Mouse (Mus musculus) skeletal muscle tissue, adult 2 months (tissue): Measurements from ENCODE around the gene Tppp.
"Not testable (repeated sequence)": the region's sequence is repeated elsewhere in the genome, so short reads cannot be mapped to it uniquely, and the experiment has no call there.

Experiments used
- DNase-seq: peaks from one replicate; pipeline ENCODE4 v3.0.0-alpha.2; 2012; ENCODE audit warnings: low read depth, low spot score

Gene Tppp

GRCm38 (mm10) chr13:74008948-74009718 is at the start of gene Tppp:
Gene Tppp, plus strand, starts transcription at chr13:74009407.
- DNase-seq = peak; percentile 88

GRCm38 (mm10) chr13:73960117-73960652 is 49.0 kb upstream of the Tppp start:
- DNase-seq = no peak

DNA sequence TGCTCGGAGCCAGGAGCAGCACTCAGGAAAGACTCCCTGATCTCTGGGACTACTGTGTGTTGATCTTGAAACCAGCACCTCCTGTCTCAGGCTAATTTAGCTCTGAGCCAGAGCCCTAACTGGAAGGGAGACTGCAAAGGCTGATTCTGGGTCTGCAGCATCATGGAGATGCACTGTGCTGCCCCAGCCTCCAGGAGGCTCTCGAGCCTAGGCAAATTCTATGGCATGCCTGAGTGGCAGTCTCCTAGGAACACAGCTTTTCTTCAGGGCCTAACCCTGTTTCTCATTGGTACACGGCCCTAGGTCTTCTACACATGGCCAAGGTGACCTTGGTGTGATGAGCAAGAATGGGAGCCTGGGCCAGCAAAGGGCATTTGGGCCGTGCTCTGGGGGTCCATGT is 48.0 kb upstream of the Tppp start:
- DNase-seq = no peak

- no peak for DNase-seq
Measured at GRCm38 (mm10) chr13:73963551-73963950, 45.7 kb upstream of the Tppp start, which contains the start of gene Zdhhc11. Gene Zdhhc11, plus strand, starts transcription at chr13:73963851.

DNA sequence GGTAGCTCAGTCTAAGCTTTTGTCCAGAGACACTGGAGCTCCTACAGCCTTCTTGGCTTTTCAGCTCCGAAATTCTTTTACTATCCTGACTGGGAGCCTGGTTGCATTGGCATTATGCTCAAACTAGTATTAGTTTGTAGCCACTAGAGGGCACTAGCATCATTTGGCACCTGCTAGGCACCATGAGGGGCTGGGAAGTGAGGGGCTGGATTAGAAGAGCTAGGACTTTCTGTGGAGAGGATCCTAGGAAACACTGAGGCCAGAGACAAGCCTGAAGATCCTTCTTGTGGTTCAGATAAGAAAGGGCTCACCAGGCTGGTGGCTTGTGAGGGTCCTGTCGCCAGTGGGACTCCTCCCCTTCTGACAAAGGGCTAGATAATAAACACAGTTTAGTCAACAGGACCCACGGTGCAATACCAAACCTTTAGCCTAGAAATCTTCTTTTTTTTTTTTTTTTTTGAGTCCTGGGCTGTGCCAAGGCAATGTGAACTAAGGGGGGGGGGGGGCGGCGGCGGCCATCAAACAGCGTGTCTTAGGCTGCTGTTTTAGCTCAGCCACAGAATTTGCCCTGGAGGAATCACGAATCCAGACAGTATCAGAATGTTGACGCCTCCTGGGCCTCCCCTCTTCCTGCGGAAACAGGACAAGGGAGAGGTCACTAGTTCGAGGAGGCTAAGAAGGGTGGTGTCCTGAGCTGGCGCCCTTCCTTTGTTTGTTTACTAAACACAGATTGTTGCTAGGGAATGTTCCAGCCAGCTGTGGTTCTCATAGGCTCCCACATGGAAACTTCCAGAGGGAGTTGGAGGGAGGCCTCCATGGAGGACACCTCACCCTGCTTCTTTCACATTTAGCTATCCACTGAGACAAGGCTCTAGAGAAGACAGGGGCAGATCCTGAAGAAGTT is 38.4 kb upstream of the Tppp start:
- peak; percentile 87 for DNase-seq

- DNase-seq = no peak
Measured at GRCm38 (mm10) chr13:73974523-73974922, 34.7 kb upstream of the Tppp start.

GRCm38 (mm10) chr13:73976935-73977334 is 32.3 kb upstream of the Tppp start:
- no peak for DNase-seq

GRCm38 (mm10) chr13:73990325-73990724 is 18.9 kb upstream of the Tppp start:
- DNase-seq = no peak

DNA sequence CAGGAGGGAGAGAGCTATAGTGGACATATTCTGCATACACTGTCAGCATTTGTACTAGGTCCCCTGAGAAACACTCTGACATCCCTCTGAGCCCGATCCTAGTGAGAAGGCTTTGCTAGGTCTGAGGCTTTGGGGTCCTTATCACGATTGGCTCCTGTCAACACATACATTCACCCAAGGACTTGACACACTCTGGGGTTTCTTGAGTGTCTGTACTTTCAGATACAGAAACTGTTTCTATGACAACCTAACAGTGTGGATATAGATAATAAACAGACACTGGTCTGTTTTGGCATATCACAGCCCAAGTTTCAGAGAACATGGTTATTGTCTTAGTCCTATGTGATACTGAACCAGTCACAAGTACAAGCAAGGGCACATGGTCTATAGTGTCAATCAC is 18.4 kb upstream of the Tppp start:
- no peak for DNase-seq

GRCm38 (mm10) chr13:73991267-73991666 is 17.9 kb upstream of the Tppp start:
- peak; percentile 18 for DNase-seq

- DNase-seq = no peak
Measured at GRCm38 (mm10) chr13:73996456-73996855, 12.8 kb upstream of the Tppp start.

DNA sequence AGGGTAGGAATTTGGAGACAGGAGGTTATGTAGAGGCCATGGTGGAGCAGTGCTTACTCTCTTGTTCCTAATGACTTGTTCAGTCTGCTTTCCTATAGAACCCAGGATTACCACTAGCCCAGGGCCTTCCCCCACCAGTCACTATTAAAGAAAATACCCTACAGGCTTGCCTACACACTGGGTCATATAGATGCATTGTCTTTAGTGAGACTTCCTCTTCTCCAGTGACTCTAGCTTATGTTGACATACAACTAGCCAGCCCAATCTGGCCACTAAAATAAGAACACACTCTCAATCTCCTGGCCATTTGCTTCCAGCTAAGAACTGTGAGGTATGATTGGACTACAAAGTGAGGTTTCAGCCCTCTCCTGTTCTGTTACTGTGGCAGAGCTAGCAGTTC is 8.7 kb upstream of the Tppp start:
- no peak for DNase-seq

- no peak for DNase-seq
Measured at GRCm38 (mm10) chr13:74000961-74001360, 8.2 kb upstream of the Tppp start.

GRCm38 (mm10) chr13:74001492-74001891 is 7.7 kb upstream of the Tppp start:
- no peak for DNase-seq

- not testable (repeated sequence) for DNase-seq
Measured at GRCm38 (mm10) chr13:74006881-74007280, 2.3 kb upstream of the Tppp start.

- not testable (repeated sequence) for DNase-seq
Measured at GRCm38 (mm10) chr13:74008216-74008615, 991 bp upstream of the Tppp start.

DNA sequence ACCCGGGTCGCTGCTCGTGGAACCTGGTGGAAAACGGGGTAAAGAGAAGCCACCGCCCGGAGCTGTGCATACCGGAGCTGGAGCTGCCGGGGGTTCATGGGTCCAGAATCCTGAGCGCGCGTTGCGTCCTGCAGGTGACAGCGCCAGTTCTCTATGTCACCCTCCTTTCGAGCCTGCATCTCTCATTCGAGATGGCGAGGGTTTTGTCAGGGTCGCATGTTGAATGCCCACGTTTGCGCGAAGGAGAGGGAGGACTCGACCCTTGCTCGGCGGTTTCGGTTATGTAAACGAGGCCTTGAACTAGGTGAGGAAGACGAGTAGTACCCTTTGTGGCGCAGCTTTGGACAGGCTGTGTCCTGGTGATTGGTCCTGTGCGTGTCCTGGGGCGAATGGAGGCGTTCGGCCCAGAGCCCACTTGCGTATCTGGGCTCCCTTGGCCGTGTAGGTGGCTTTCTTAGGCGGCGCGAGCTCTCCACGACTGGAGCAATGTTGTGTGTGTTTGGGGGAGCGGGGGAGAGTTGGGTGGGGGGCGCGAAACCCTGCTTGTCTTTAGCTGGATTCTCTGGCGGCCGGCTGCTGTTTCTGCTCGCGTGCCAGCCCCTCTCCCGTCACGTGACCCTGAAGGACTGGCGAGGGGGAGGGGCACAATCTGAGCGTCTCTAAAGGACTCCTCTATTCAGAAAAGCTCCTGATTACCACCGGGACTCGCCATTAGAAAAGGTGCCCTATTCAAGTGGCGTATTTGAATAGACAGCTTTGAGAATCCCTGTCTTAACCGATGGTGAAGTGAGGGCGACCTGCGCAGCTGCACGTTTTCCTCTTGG is 796 bp downstream of the Tppp start:
- DNase-seq = peak; percentile 35

GRCm38 (mm10) chr13:74010678-74011077 is 1.5 kb downstream of the Tppp start:
- peak; percentile 36 for DNase-seq

- DNase-seq = peak; percentile 51
Measured at GRCm38 (mm10) chr13:74015908-74016307, 6.7 kb downstream of the Tppp start.

- no peak for DNase-seq
Measured at GRCm38 (mm10) chr13:74017426-74017825, 8.2 kb downstream of the Tppp start.

DNA sequence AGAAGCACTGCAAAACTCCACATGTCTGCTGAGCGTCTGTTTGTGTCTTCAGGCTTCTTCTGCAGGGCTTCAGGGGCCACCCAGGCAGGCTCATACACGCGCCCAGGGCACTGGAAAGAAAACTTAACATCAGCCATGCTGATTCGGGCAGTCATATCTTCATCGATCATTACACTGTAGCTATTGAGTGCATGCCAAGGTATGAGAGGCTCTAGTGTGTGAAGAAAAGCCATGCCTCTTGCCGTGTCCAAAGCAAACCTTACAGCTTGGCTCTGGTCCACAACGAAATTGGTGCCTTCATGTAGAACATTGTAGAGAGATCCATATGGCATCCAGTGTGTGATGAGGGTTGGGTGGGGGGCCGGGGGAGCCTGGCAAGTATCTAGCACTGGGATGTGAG is 9.8 kb downstream of the Tppp start:
- not testable (repeated sequence) for DNase-seq
